Mouse (Mus musculus) megakaryocyte, adult 5-6 weeks (primary cell): Measurements from ENCODE around the gene Kat5. TPM values are rescaled to one million over a fixed set of nuclear protein-coding genes. Genes with fewer than 3 reads are reported as not detected.

Source experiments
- ATAC-seq: 2 replicates; pipeline ENCODE4 v1.8.0; 2016; ENCODE audit warnings: mild to moderate bottlenecking, inconsistent platforms; ENCODE audit not compliant: poor library complexity, severe bottlenecking
- total RNA-seq, 2 experiments: library from RNA; stranded (forward) in 1 of 2; stranded (reverse) in 1 of 2; fragments of 153-499, 151-499 nt in 1 of 2; fragments of 221-1000, 200-1000 nt in 1 of 2; gene quantifications; 2 replicates each; pipeline versions ENCODE4 v1.2.3 to v1.2.4; 2015 to 2017

Kat5 gene
- total RNA-seq, 2 experiments from 2014 or later, result 47.8 to 73.9 TPM

DNA sequence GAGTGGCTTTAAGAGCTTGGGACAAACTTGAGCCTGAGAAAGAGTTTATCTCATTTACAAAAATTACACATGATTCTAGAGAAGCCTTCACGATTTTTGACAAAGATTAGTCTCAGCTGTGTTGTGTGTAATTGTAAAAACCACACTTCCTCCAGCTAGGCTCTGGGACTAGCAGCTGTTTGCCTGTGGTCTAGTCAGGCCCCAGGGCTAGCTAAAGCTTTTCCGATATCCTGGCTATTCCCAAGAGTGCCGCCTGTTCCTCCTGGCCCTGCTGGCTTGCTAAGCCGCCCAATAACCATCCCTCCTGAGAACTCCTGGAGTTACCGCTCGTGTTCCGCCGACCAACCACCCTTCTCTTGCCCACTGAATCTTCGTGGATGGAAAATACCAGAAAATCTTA is 22.1 kb upstream of the Kat5 start:
- ATAC-seq, result no peak

DNA sequence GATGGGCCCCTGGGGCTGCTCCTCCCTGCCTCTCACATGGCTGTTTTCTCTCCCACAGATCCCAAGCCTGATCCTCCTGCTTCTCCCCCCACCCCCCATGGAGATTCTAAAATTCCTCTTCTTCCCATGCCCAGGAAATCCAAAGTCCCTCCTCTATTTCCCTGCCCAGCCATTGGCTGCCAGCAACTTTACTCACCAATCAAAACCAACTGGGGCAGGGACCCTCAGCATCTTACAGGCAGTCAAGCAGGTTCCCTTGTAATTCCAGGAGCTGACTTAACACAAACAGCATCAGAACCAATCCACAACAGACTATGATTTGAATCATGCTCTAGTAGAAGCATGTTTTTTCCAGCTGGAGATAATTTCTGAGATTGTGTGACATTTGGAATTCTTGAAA is 19.9 kb upstream of the Kat5 start:
- no peak for ATAC-seq

DNA sequence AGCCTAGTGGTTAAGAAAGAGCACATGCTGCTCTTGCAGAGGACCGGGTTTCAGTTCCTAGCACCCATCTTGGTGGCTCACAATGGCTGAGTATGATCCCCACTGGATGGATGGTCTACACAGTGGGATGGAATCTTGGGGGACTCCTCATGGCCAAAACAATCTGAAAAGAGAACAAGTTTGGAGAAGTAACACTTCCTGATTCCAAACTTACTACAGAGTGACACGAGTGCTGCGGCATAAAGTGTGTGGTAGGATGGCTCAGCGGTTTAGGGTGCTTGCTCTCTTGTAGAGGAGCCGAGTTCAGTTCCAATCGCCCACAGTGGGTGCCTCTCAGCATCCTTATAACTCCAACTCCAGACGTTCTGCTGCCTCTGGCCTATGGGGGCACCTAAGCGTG is 15.3 kb upstream of the Kat5 start:
- peak; percentile 57 for ATAC-seq

DNA sequence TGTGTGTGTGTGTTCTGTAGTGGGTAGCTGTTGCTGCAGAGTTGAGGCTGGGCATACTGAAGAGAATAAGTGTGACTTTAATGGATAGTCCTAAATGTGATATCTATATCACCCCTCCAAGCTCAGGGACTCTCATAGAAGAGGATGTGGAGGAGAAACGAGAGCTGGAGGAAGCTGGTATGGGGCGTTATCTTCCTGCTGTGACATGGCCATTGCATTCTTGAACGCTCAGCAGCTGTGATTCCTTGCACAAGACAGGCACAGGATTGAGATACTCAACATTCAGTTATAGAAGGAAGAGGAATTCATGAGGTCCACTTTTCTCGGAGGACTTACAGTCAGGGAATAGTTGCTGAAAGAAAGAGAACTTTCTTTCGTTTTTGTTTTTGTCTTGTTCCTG is 11.8 kb upstream of the Kat5 start:
- 0 out of 2 replicates have a peak, but pooled peaks have one; percentile 45 for ATAC-seq

DNA sequence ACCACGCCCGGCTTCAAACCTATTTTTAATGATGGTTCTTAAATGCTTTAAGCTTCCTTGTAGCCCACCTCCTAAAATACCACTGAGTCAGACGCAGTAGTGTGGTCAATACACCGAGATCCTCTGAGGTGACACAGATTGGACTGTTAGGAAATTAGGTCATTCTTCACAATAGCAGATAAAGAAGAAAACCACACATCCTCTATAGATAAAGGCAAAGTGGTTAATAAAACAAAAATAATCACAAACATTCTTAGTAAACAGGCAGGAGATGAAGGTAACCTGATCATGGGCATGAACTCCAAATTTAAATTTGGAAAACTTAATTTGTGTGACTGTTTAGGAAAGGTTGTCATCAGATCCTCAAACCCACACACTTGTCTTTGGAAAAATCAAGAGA is 10.0 kb upstream of the Kat5 start:
- no peak for ATAC-seq

DNA sequence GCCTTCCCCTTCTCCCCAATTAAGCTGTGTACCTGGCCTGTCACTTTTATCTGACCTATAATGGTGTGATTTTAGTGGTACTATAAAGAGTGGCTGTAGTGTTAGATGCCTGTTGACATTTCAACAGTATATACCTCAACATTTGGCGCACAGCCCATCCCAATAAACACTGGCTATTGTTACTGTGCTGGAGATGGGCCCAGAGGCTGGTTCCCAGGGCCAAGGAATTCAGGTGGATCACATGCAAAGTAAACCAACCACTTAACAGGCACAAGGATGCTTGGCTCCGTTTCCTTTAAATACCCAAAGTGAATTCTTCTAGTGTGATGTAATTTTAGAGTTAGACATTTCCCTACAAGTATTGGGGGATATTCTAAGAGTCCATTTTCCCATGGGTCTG is 4.9 kb upstream of the Kat5 start:
- no peak for ATAC-seq

DNA sequence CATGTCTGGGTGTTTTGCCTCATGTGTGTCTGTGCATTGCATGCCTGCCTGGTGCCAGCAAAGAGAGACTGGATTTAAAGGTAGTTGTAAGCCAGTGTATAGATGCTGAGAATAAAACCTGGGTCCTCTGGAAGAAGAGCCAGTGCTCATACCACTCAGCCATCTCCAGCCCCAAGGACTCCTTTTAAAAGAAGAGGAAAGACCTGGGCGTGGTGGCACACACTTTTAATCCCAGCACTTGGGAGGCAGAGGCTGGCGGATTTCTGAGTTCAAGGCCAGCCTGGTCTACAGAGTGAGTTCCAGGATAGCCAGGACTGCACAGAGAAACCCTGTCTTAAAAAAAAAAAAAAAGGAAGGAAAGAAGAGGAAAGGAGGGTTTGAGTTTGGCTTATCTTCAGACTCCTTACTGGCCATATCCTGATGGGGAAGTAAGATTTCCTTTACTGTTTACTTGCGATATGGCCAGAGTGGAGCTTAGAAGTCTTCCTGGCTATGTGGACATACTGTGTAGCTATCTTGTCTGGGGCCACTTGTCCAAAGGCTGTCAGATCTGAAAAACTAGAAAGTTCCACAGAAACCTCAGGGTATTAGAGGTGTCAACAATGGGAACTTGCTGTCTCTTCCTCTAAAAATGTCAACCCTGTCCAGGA is 2.9 kb upstream of the Kat5 start:
- ATAC-seq, result no peak

DNA sequence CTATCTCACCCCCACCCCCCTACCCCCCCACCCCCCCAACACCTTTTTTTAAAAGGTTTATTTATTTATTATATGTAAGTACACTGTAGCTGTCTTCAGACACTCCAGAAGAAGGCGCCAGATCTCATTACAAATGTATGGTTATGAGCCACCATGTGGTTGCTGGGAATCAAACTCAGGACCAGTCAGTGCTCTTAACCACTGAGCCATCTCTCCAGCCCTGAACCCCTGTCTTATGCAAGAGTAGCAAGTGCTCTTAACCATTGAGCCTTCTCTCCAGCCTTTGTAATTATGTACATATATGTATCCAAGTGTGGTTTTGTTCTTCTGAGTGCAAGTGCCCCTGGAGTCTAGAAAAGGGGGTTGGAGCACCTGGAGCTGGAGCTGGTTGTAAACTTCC is 1.9 kb upstream of the Kat5 start:
- no peak for ATAC-seq

DNA sequence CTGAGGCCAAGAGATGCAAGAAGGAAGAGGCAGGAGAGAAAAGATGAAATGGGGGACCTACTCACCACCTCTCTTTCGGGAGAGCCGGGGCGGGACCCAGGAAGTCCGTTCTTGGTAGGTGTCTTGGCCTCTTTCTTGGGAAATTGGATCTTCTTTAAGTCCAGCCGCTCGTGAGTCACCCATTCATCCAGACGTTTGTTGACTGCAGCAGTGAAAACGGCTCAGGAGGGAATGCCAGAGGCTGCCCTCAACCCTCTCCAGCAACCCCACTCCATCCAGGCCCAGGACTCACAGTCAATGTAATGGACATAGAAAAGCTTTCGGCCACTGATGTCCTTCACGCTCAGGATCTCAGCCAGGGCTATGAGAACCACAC is 878 bp downstream of the Kat5 start:
- ATAC-seq, result no peak

DNA sequence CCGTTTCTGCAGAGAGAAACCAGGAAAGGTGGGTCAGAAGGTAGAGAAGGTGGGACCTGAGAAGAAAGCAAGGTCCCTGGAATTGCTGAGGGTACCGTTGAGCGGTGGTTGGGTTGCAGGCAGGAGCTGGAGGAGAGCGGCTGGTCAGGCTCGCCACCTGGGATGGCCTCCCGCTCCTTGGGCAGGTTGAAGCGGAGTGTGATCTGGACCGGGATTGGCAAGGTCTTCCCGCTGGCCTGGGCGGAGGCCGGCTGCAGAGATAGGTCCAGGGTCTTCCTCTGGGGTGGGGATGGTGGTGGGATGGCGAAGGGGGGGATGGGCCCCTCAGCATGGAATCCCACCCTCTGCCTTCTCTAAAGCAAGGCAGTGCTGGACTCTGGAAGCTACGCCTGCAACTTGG is 1.3 kb downstream of the Kat5 start:
- no peak for ATAC-seq

DNA sequence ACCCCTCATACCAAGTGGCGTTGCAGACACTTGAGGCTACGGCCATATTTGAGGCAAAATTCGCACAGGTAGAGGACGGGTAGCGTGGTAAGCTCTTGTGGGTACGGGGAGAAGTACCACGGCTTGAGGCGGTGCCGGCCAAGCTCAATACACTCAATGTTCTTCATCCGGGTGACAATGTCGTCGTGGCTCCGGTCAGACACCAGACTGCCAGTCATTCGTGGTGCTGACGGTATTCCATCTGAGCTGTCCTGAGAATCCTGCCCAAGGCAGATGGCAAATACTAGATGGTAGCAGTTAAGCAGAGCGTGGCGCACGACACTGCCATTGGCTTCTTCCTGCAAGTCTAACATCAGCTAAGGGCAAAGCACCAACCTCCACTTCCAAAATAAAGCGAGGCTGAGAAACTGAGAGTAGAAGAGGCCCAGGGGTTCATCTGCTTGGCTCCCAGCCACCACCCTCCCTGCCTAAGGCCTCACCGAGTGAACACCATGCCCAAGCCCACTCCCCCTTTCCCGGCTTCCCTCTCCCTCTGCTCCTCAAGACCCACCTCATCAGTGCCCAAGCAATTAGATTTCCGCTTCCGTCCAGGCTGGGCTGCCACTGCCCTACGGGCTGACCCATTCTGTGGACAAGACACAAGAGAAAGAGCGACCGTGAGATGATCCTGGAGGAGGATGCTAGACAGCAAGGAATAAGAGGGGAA is 2.2 kb downstream of the Kat5 start:
- ATAC-seq, result no peak

DNA sequence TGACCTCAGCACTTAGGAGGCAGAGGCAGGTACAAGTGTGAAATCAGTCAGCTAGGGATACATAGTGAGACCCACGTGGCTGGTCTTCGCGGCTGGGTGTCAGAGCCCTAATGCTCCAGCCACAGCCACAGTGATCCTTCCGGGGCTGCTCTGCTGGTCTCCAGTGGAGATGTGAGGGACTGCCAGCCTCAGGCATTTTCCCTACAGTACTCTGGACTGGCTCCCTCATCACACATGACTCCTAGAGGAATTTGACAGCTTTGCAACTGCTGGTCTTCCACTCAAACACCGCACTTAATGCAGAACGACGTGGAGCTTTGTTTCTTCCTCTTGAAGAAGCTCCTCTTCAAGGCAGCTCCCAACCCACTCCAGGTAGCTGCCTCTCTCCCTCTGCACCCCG is 3.8 kb downstream of the Kat5 start:
- ATAC-seq, result no peak

DNA sequence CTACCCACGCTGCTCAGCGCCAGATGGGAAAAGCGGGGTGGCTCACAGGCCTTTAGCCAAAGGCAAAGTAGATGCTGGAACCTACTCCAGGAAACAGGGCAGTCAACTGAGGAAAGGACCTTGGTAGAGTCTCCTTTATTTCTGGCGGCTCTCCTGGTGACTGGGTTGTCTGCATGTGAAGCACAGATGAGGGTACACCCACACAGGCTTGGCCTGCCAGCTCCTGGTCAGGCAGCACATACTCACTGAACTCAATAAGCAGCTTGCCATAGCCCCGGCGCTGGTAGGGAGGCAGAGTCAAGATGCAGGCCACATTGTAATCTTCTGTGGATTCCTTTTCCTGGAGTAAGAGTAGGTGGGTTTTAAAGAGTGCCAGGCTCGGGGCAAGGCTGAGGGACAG is 4.9 kb downstream of the Kat5 start:
- no peak for ATAC-seq

DNA sequence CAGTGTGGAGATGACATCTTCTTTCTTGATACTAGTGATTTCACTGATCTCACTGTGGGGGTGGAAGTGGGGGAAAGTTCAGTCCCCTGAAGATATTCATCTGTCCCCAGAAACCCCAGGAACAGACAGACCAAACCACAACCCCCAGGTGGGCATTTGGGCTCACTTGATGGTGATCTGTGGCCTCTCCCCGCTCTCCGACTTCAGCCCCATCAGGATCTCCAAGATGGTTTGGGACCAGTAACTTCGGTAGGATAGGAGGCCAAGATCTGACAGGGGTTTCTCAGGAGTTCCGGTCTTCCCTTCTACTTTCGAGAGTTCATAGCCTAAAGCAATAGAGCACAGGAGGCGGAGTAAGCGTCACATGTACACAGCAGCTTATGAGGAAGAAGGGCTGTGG is 6.4 kb downstream of the Kat5 start:
- no peak for ATAC-seq

DNA sequence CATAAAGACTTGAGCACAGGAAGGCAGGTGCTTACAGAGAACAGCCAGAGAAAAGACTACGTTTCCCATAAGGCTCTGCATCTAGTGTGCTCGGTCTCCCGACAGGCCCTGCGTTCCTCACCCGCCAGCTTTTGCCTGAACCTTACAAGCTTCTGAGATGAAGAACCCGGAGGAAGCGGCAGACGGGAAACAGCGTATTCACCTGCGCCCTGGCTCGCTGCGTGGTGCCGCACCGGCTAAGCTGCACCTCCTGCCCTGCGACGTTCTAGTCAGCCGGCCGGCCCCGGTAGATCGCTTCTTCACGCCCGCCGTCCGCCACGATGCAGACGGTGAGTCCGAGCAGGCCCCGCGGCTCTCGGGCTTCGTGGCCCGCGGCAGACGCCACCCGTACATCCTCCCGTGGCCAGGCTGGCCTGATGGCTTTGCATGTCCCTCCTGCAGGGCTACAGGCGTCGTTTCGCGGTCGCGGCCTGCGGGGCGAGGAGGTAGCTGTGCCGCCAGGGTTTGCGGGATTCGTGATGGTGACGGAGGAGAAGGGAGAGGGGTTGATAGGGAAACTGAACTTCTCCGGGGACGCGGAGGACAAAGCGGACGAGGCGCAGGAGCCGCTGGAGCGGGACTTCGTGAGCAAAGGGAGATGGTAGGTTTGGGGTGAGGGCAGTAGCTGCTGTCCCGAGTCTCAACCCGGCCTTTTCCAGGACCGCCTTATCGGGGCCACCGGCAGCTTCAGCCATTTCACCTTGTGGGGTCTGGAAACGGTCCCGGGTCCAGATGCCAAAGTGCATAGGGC is 8.1 kb downstream of the Kat5 start, which contains the start of gene Rnaseh2c:
Gene Rnaseh2c (plus strand): TSS at position 122 of the 790 bp plus-strand sequence.
- peak; percentile 83 for ATAC-seq

DNA sequence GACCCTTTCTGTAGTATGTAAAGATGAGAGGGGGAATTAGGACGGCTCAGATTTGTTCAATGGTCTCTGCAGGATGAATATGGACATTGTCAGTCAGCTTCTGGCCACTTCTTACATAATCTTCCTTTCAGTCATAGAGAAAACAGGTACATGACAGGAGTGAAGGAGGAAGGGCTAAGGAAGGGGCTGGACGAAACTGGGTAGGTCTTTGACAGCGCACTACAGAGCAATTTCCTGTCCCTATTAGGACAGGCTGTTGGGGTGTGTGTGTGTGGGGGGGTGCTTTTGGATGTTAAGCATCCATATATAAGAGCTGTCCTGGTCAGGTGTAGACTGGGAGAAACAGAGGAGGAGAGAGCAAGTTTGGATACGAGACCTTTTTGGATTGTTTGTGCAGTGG is 10.8 kb downstream of the Kat5 start:
- peak; percentile 78 for ATAC-seq

DNA sequence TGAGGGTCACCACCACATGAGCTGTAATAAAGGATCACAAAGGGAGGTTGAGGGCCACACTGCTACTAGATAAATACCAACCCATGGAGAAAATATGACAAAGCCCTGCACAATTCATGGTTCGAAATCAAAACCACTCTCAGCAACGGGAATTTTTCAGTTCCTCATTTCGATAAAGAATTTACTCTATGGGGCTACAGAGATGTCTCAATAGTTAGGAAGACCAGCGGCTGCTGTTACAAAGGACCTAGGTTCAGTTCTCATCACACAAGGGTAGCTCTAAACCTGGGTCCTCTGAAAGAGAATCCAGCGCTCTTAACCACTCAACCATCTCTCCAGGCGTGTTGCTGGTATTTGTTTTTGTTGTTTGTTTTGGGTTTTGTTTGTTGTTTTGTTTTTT is 18.1 kb downstream of the Kat5 start:
- ATAC-seq, result no peak

DNA sequence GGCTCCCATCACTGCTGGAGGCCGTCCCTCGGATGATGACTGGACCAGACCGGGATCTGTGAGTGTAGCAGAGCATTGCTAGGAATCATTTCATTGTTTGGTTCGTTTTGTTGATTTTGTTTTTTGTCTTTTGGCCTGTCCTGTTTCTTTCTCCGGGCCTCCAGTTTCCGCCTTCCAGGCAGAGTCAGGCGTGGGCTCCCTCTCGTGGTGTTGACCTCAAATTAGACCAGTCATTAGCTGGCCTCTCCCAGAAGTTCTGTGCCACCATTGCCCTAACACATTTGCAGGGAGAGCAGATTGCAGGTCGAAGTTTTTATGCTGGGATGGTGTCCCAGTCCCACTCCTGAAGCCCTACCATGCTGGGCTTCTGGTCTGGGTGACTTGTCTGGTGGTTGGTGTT is 20.9 kb downstream of the Kat5 start:
- ATAC-seq, result no peak

DNA sequence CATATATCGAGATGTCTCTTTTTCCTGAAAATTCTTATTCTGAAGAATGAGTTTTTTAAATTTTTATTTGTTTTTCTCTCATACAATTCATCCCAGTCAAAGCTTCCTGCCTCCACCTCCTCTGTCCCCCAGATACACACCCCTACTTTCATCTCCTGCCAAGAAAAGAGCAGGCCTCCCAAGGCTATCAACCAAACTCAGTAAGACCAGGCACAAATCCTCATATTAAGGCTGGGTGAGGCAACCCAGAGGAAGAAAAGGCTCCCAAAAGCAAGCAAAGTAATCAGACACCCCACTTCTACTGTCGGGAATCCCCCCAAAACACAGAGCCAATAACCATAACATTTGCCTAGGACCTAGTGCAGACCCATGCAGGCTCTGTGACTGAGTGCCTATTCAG is 28.0 kb downstream of the Kat5 start:
- no peak for ATAC-seq

DNA sequence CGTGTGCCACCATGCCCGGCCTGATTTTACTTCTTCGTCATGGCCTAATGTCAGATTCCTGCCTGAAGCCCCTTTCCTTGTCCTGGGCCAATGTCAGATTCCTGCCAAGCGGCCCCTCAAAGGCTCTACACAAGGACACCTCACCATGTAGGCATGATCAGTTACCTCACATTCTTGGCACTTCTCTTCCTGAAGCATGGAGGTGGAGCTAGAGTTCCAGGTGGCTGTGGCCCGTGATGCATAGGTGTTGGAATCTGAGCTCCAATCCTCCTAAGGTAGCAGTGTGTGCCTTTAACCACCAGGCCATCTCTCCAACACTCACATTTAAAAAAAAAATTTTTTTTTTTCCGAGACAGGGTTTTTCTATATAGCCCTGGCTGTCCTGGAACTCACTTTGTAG is 29.3 kb downstream of the Kat5 start:
- ATAC-seq, result no peak

DNA sequence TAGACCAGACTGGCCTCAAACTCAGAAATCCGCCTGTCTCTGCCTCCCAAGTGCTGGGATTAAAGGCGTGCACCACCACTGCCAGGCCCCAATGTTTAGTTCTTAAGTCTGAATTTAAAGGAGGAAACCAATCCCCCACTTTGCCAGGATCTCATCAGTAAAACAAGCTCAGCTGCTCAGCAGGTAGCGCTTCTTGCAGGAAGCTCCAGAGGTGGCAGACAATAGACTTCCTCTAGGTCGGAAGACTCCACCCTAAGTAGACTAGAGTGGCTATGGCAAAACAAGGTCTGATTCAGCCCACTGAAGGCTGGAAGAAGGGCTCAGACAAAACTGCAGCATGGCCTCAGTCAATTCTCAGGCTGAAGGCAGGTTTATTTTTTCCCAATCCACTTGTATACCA is 30.1 kb downstream of the Kat5 start:
- no peak for ATAC-seq

DNA sequence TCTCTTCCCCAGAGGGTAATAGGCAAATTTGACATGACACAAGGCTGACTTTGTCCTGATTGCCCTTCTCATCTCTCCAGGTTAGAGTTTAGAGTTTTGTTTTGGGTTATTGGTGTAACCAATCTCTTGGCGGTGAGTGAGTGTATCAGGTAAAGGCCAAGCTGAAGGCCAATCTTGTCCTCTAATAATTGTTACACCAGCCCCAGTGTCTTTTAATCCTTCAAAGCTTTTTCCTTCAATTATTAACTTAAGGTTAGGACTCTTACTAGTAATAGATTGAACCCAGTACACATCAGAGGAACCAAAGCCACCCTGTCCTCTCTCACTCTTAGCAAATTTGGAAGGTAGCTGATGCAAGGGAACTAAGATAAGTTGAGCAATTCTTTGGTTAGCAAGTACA is 34.7 kb downstream of the Kat5 start:
- ATAC-seq, result no peak
